Mouse (Mus musculus): ENCODE results near the gene Clip1. TPM values are rescaled to one million over a fixed set of nuclear protein-coding genes. Genes with fewer than 3 reads are reported as not detected.

Gene Clip1
- total and polyA plus RNA-seq, 3 experiments: 13.3 to 23.0 TPM; not detected in 1

DNA sequence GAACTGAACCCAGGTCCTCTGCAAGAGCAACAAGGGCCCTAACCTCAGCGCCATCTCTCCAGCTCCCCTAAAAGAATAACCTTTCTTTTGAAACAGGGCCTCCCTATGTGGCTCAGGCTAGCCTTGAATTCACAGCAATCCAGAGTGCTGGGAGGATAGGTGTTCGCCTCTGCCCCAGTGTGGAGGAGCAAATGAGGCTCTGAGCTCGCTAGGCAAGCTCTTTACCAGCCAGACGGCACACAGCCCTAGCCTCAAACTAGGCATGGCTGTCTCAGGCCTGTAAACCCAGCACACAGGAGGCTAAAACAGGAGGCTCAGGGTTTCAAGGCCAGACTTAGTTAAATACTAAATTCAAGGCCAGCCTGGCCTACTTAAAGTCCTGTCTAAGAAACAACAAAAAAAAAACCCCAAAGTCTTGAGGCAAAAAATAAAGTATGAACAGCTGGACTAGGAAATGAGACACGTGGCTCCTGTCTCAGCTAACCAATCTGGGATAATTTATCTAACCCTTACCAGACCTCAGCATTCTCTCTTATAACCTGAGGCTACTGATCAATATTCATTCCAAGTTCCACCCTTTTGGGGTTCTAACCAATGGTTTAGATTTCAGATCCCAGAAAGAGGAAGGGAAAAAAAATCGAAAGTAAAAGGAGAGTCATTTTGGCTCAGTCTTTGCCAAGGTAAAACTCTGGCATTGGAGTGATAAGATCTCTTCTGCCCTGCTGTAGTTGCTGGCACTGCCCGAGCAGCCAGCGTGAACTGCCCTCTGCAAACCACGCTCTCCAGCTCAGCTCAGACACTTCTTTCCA, 14.2 kb downstream of the Clip1 start:
- peak; percentile 24 for DNase-seq (ENCODE audit: low read depth, low spot score)
- peaks cover under 1 to 2% of the 10 kb centered on the region in 2 experiments; a peak in 2 of 4 replicates for H3K4me1 ChIP-seq (ENCODE audit: control insufficient read depth in 1 of 2, insufficient read depth in 2 of 2, low read length in 2 of 2)
- H3K36me3 ChIP-seq (ENCODE audit: control insufficient read depth in 1 of 2, insufficient read depth in 2 of 2, low read length in 2 of 2): peaks cover 0 to 5% of the 10 kb centered on the region in 2 experiments; a peak in 1 of 4 replicates
- H3K79me2 ChIP-seq (ENCODE audit: control insufficient read depth, insufficient read depth, low read length, poor library complexity): no peaks in the 10 kb centered on the region; the same call in 1 of the 2 replicates
- 0 out of 2 replicates have a peak overlapping the region, but pooled peaks have one; percentile 20 for H3K27ac ChIP-seq (ENCODE audit: control insufficient read depth, low read depth, low read length)
- TF ChIP-seq MXI1 (IDR thresholded peaks at IDR 0.05; ENCODE audit: low read depth, low read length): no peak
- no peak for TF ChIP-seq NRF1 (IDR thresholded peaks at IDR 0.05; ENCODE audit: insufficient read depth, low read depth, low read length, poor library complexity, severe bottlenecking)
- no peak for TF ChIP-seq CTCF (IDR thresholded peaks at IDR 0.05 in 2 of 3, conservative IDR thresholded peaks at IDR 0.05 in 1 of 3; ENCODE audit: control insufficient read depth in 1 of 3, insufficient read depth in 1 of 3, low read depth in 2 of 3, low read length in 3 of 3, poor library complexity in 1 of 3, severe bottlenecking in 1 of 3)
- TF ChIP-seq MAFK (IDR thresholded peaks at IDR 0.05; ENCODE audit: borderline replicate concordance, low read depth, low read length): no peak
- TF ChIP-seq GATA1 (IDR thresholded peaks at IDR 0.05; ENCODE audit: low read depth, low read length): peak; percentile 41; the same call in 1 of the 2 replicates
- TF ChIP-seq ZNF384 (IDR thresholded peaks at IDR 0.05; ENCODE audit: low read depth, low read length): no peak
- no peak for TF ChIP-seq JUND (IDR thresholded peaks at IDR 0.05; ENCODE audit: low read depth, low read length)
- TF ChIP-seq SMC3 (IDR thresholded peaks at IDR 0.05; ENCODE audit: low read depth, low read length): no peak
- TF ChIP-seq BHLHE40 (IDR thresholded peaks at IDR 0.05; ENCODE audit: borderline replicate concordance, low read depth, low read length): no peak
- TF ChIP-seq POLR2A (IDR thresholded peaks at IDR 0.05; ENCODE audit: control insufficient read depth in 1 of 2, insufficient read depth in 1 of 2, low read depth in 1 of 2, low read length in 2 of 2, poor library complexity in 1 of 2): no peak
- no peak for TF ChIP-seq MAZ (IDR thresholded peaks at IDR 0.05; ENCODE audit: low read depth, low read length)
- TF ChIP-seq USF2 (IDR thresholded peaks at IDR 0.05; ENCODE audit: borderline replicate concordance in 1 of 2, insufficient read depth in 1 of 2, low read depth in 1 of 2, low read length in 2 of 2): no peak
- TF ChIP-seq ETS1 (IDR thresholded peaks at IDR 0.05; ENCODE audit: low read depth, low read length): peak; percentile 24; the same call in 1 of the 2 replicates
- TF ChIP-seq TAL1 (IDR thresholded peaks at IDR 0.05; ENCODE audit: low read length): no peak
- no peak for TF ChIP-seq MAX (IDR thresholded peaks at IDR 0.05; ENCODE audit: low read length)
- no peak for TF ChIP-seq MYC (IDR thresholded peaks at IDR 0.05; ENCODE audit: low read depth, low read length)
- TF ChIP-seq POLR2AphosphoS5 (IDR thresholded peaks at IDR 0.05; ENCODE audit: borderline replicate concordance, low read depth, low read length): no peak
- peak overlapping the region; percentile 41 to 43 for H3K4me3 ChIP-seq (ENCODE audit: control insufficient read depth in 1 of 2, insufficient read depth in 1 of 2, low read depth in 2 of 2, low read length in 2 of 2)
- H3K9ac ChIP-seq (ENCODE audit: control insufficient read depth, low read depth, low read length, poor library complexity, severe bottlenecking): peak overlapping the region; percentile 43
- H3K9me3 ChIP-seq (replicated peaks; ENCODE audit: insufficient read depth, low read length): no peaks in the 10 kb centered on the region
- H3K27me3 ChIP-seq (ENCODE audit: control insufficient read depth in 1 of 2, insufficient read depth in 2 of 2, low read length in 2 of 2): no peaks in the 10 kb centered on the region

DNA sequence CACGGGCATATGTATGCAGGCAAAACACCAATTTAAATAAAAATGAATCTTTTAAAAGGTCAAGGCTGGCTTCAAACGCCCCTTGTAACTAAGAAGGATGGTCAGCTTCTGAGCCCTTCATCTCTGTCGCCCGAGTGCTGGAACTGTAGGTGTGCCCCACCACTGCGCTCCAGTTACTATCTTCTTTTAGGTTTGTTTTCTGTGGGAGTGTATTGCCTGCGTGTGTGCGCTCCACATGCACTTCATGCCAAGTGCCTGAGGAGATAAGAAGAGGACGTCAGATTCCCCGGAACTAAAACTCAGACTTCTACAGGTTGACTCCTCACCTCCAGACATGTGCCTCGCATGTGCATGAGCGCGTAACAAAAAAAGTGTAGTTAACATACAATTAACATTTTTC, 16.5 kb downstream of the Clip1 start:
- Histone ChIP-seq H3K4me3 (ENCODE audit: control insufficient read depth in 1 of 2, insufficient read depth in 1 of 2, low read depth in 2 of 2, low read length in 2 of 2) (no peak overlapping the region), H3K9ac (ENCODE audit: control insufficient read depth, low read depth, low read length, poor library complexity, severe bottlenecking) (no peak overlapping the region), H3K27me3 (ENCODE audit: control insufficient read depth in 1 of 2, insufficient read depth in 2 of 2, low read length in 2 of 2) (no peaks in the 10 kb centered on the region), H3K36me3 (ENCODE audit: control insufficient read depth in 1 of 2, insufficient read depth in 2 of 2, low read length in 2 of 2) (peaks cover 0 to 5% of the 10 kb centered on the region in 2 experiments; a peak in 2 of 4 replicates), H3K27ac (ENCODE audit: control insufficient read depth, low read depth, low read length) (no peak overlapping the region), H3K9me3 (replicated peaks; ENCODE audit: insufficient read depth, low read length) (no peaks in the 10 kb centered on the region), H3K79me2 (ENCODE audit: control insufficient read depth, insufficient read depth, low read length, poor library complexity) (no peaks in the 10 kb centered on the region; the same call in 1 of the 2 replicates), H3K4me1 (ENCODE audit: control insufficient read depth in 1 of 2, insufficient read depth in 2 of 2, low read length in 2 of 2) (peaks cover 2% of the 10 kb centered on the region in 2 experiments; a peak in 2 of 4 replicates)
- TF ChIP-seq RAD21 (IDR thresholded peaks at IDR 0.05; ENCODE audit: low read depth, low read length) (no peak), GABPA (IDR thresholded peaks at IDR 0.05; ENCODE audit: low read depth, low read length) (no peak), USF2 (IDR thresholded peaks at IDR 0.05; ENCODE audit: borderline replicate concordance in 1 of 2, insufficient read depth in 1 of 2, low read depth in 1 of 2, low read length in 2 of 2) (no peak), UBTF (IDR thresholded peaks at IDR 0.05; ENCODE audit: borderline replicate concordance, insufficient read depth, low read depth, low read length) (no peak), BHLHE40 (IDR thresholded peaks at IDR 0.05; ENCODE audit: borderline replicate concordance, low read depth, low read length) (no peak), POLR2AphosphoS5 (IDR thresholded peaks at IDR 0.05; ENCODE audit: borderline replicate concordance, low read depth, low read length) (no peak), ETS1 (IDR thresholded peaks at IDR 0.05; ENCODE audit: low read depth, low read length) (no peak), EP300 (IDR thresholded peaks at IDR 0.05; ENCODE audit: low read depth in 1 of 2, low read length in 2 of 2) (no peak), ZC3H11A (IDR thresholded peaks at IDR 0.05; ENCODE audit: low read depth, low read length) (no peak), ELF1 (IDR thresholded peaks at IDR 0.05; ENCODE audit: low read depth, low read length) (no peak), MAX (IDR thresholded peaks at IDR 0.05; ENCODE audit: low read length) (no peak), CTCF (IDR thresholded peaks at IDR 0.05 in 2 of 3, conservative IDR thresholded peaks at IDR 0.05 in 1 of 3; ENCODE audit: control insufficient read depth in 1 of 3, insufficient read depth in 1 of 3, low read depth in 2 of 3, low read length in 3 of 3, poor library complexity in 1 of 3, severe bottlenecking in 1 of 3) (no peak), MAFK (IDR thresholded peaks at IDR 0.05; ENCODE audit: borderline replicate concordance, low read depth, low read length) (no peak), E2F4 (IDR thresholded peaks at IDR 0.05; ENCODE audit: borderline replicate concordance, low read depth, low read length) (no peak), POLR2AphosphoS2 (IDR thresholded peaks at IDR 0.05; ENCODE audit: low read length) (no peak), GATA1 (IDR thresholded peaks at IDR 0.05; ENCODE audit: low read depth, low read length) (no peak), NRF1 (IDR thresholded peaks at IDR 0.05; ENCODE audit: insufficient read depth, low read depth, low read length, poor library complexity, severe bottlenecking) (no peak), SMC3 (IDR thresholded peaks at IDR 0.05; ENCODE audit: low read depth, low read length) (no peak), SIN3A (IDR thresholded peaks at IDR 0.05; ENCODE audit: low read length) (no peak)
- no peak for DNase-seq (ENCODE audit: low read depth, low spot score)

Measured in MEL (cell line).